11 mouse cellular contexts compared by ENCODE assay signal in the genomic region with DNA sequence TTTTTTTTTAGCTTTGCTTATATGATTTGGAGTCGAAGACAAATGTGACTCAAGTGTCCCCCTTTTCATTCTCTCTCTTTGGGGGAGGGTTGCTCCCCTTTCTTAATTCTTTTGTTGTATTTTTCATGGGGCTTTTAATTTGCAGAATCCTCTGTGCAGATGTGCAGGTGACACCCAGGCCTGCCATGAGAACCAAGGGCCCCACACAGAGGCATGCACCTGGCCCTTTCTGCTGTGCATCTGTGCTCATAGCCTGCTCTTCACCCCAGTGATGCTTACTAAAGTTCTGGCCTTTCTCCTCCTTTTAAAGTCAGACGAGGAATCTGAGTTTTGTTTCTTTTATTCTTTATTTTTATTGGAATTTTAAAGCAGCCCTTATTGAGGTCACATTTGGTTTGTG.
"Had no signal": no experiment of that assay in that cellular context is flagged by ENCODE, and none has a peak within 500 bp of the region (broad histone marks: within the 10 kb centered on the region; RNA-seq: fewer than 3 reads in every experiment).

No protein-coding gene starts in this region.

- ATAC-seq: intestine, embryonic 15.5 days; midbrain, embryonic 15.5 days had no signal

- DNase-seq: kidney, adult 11 months; kidney, adult 8-10 months; kidney, postnatal 10 days; kidney, postnatal 36 days; liver, embryonic 13.5 days; lung, adult 2 months; lung, postnatal 14 days; lung, postnatal 4 days; retina, postnatal 1 day had no signal
